Mouse (Mus musculus) brain, adult 2 months (tissue): ENCODE data around the gene Bcat1.

Experiments used
- DNase-seq: peaks from one replicate; pipeline ENCODE4 v3.0.0; 2011; ENCODE audit warnings: low read depth, low spot score

Gene Bcat1

GRCm38 (mm10) chr6:144944435-144945365 is 131.3 kb downstream of the Bcat1 start:
- no peak for DNase-seq
